ENCODE assay signal across 25 mouse cellular contexts in the genomic region with DNA sequence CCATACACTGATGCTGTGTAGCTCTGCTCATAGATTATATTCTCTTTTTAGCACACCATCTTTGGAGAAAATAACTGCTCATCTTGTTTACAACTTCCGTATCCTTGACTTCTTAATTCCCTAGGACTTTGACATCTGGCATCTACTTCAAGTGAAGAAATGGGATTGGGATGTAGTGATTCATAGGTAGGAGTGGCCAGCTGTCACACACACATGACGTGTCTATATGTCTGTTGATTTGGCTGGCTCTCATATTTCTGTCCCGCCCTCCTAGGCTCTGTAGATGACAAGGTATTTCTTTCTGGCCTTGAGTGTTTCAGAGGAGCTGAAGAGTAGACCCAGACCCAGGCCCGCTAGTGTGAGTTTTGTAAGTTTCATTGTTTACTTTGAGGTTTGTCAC.
"Had no signal": no experiment of that assay in that cellular context is flagged by ENCODE, and none has a peak within 500 bp of the region (broad histone marks: within the 10 kb centered on the region; RNA-seq: fewer than 3 reads in every experiment).

No protein-coding gene starts in this region.

- H3K4me2 ChIP-seq: heart, embryonic 11.5 days; heart, embryonic 13.5 days; heart, embryonic 15.5 days; hindbrain, embryonic 14.5 days; intestine, embryonic 15.5 days; limb, embryonic 12.5 days; liver, embryonic 11.5 days; liver, embryonic 13.5 days; liver, embryonic 15.5 days had no signal

- H3K27ac ChIP-seq: heart, embryonic 13.5 days; heart, embryonic 15.5 days; hindbrain, embryonic 14.5 days; intestine, embryonic 15.5 days; layer of hippocampus, adult 2 months; left cerebral cortex, adult 2 months; limb, embryonic 10.5 days; limb, embryonic 12.5 days; liver, embryonic 13.5 days; liver, embryonic 15.5 days had no signal

- H3K27me3 ChIP-seq: heart, embryonic 13.5 days; heart, embryonic 15.5 days; intestine, embryonic 15.5 days; limb, embryonic 12.5 days; liver, embryonic 13.5 days; liver, embryonic 15.5 days had no signal

- ATAC-seq: hindbrain, embryonic 16.5 days; inflammation-experienced regulatory T-cells, adult 6 months; intestine, embryonic 15.5 days; intestine, postnatal 0 days had no signal

- H3K36me3 ChIP-seq: heart, embryonic 13.5 days; heart, embryonic 15.5 days; intestine, embryonic 15.5 days; limb, embryonic 10.5 days; limb, embryonic 12.5 days; liver, embryonic 13.5 days; liver, embryonic 15.5 days had no signal

- DNase-seq: gastrocnemius, postnatal 14 days; gastrocnemius, postnatal 36 days; heart, adult 18-20 months; heart, postnatal 14 days; heart, postnatal 36 days; kidney, adult 18-20 months; kidney, adult 8-10 months; kidney, postnatal 10 days; kidney, postnatal 36 days; liver; liver, embryonic 13.5 days had no signal

- H3K9ac ChIP-seq: heart, embryonic 13.5 days; heart, embryonic 15.5 days; hindbrain, embryonic 14.5 days; intestine, embryonic 15.5 days; limb, embryonic 12.5 days; liver, embryonic 13.5 days; liver, embryonic 15.5 days had no signal

- H3K4me3 ChIP-seq: heart, embryonic 13.5 days; heart, embryonic 15.5 days; intestine, embryonic 15.5 days; layer of hippocampus, adult 2 months; left cerebral cortex, adult 2 months; limb, embryonic 10.5 days; limb, embryonic 12.5 days; liver, embryonic 13.5 days; liver, embryonic 15.5 days had no signal

- H3K9me3 ChIP-seq: heart, embryonic 13.5 days; heart, embryonic 15.5 days; intestine, embryonic 15.5 days; limb, embryonic 10.5 days; limb, embryonic 12.5 days; liver, embryonic 13.5 days; liver, embryonic 15.5 days had no signal

- H3K4me1 ChIP-seq: heart, embryonic 13.5 days; heart, embryonic 15.5 days; intestine, embryonic 15.5 days; liver, embryonic 13.5 days; liver, embryonic 15.5 days had no signal
